Mouse (Mus musculus) lung, adult 10 weeks (tissue): Measurements from ENCODE around the gene Dcst1. TPM values are rescaled to one million over a fixed set of nuclear protein-coding genes. Genes with fewer than 3 reads are reported as not detected.

ENCODE experiments used
- polyA plus RNA-seq: library from polyadenylated mRNA; stranded (reverse); fragments of 350-450 nt; fragmentation: Illumina TruSeq; extraction: RNeasy Lipid Tissue Mini Kit (QIAGEN cat#74804); gene quantifications from one replicate; pipeline ENCODE4 v1.2.3, GENCODE M21; 2014; ENCODE audit warnings: low read depth, low replicate concordance; ENCODE audit not compliant: insufficient read depth

Gene Dcst1
- polyA plus RNA-seq: not detected

GRCm38 (mm10) chr3:89365153-89365485, at the start of gene Dcst1:
Dcst1 (minus strand) TSS chr3:89365253.

GRCm38 (mm10) chr3:89411490-89412393, 46.7 kb upstream of the Dcst1 start, which contains the start of gene Flad1:
Flad1 (minus strand) TSS chr3:89411870.

GRCm38 (mm10) chr3:89402693-89403092, 37.6 kb upstream of the Dcst1 start, which contains the start of gene Lenep:
Lenep (minus strand) TSS chr3:89402793.

GRCm38 (mm10) chr3:89394006-89394893, 29.2 kb upstream of the Dcst1 start, which contains the start of gene Zbtb7b:
Zbtb7b (minus strand) TSS chr3:89394776.

GRCm38 (mm10) chr3:89361675-89362074, 3.4 kb downstream of the Dcst1 start, which contains the start of gene Dcst2:
Dcst2 (plus strand) TSS chr3:89361975.

GRCm38 (mm10) chr3:89349869-89350501, 15.1 kb downstream of the Dcst1 start, which contains the start of gene Adam15:
Adam15 (minus strand) TSS chr3:89349996.

GRCm38 (mm10) chr3:89337721-89338578, 27.1 kb downstream of the Dcst1 start, which contains the start of gene Efna4:
Efna4 (minus strand) TSS chr3:89338028.

GRCm38 (mm10) chr3:89322514-89323165, 42.4 kb downstream of the Dcst1 start, which contains the start of gene Efna3:
Efna3 (minus strand) TSS chr3:89322965.

Other genes starting within 250 kb of the Dcst1 start
- 0.12 TPM for gene Pklr, start 229.1 kb downstream of the Dcst1 start, polyA plus RNA-seq
- gene Hcn3, start 205.1 kb downstream of the Dcst1 start, polyA plus RNA-seq: not detected
- gene Clk2, start 200.5 kb downstream of the Dcst1 start, polyA plus RNA-seq: 24.4 TPM
- 50.9 TPM for gene Scamp3, start 187.8 kb downstream of the Dcst1 start, polyA plus RNA-seq
- 9.9 TPM for gene Fam189b, start 182.1 kb downstream of the Dcst1 start, polyA plus RNA-seq
- gene Gba, start 162.3 kb downstream of the Dcst1 start, polyA plus RNA-seq: 35.5 TPM
- gene Thbs3, start 150.1 kb downstream of the Dcst1 start, polyA plus RNA-seq: 37.7 TPM
- gene Mtx1, start 138.2 kb downstream of the Dcst1 start, polyA plus RNA-seq: 75.1 TPM
- 195 TPM for gene Muc1, start 136.2 kb downstream of the Dcst1 start, polyA plus RNA-seq
- gene Krtcap2, start 119.3 kb downstream of the Dcst1 start, polyA plus RNA-seq: 122 TPM
- gene Trim46, start 118.9 kb downstream of the Dcst1 start, polyA plus RNA-seq: 2.3 TPM
- 220 TPM for gene Dpm3, start 105.9 kb downstream of the Dcst1 start, polyA plus RNA-seq
- gene Slc50a1, start 94.7 kb downstream of the Dcst1 start, polyA plus RNA-seq: 90.4 TPM
- 102 TPM for gene Efna1, start 84.1 kb downstream of the Dcst1 start, polyA plus RNA-seq
- 0.75 TPM for gene Efna3, start 42.3 kb downstream of the Dcst1 start, polyA plus RNA-seq
- gene Efna4, start 27.2 kb downstream of the Dcst1 start, polyA plus RNA-seq: 1.5 TPM
- 109 TPM for gene Adam15, start 15.3 kb downstream of the Dcst1 start, polyA plus RNA-seq
- gene Dcst2, start 3.3 kb downstream of the Dcst1 start, polyA plus RNA-seq: 0.17 TPM
- 20.1 TPM for gene Zbtb7b, start 29.5 kb upstream of the Dcst1 start, polyA plus RNA-seq
- gene Lenep, start 37.5 kb upstream of the Dcst1 start, polyA plus RNA-seq: not detected
- 9.7 TPM for gene Flad1, start 46.6 kb upstream of the Dcst1 start, polyA plus RNA-seq
- 11.5 TPM for gene Cks1b, start 53.1 kb upstream of the Dcst1 start, polyA plus RNA-seq
- gene Shc1, start 53.2 kb upstream of the Dcst1 start, polyA plus RNA-seq: 31.8 TPM
- 31.0 TPM for gene Pygo2, start 65.0 kb upstream of the Dcst1 start, polyA plus RNA-seq
- 39.9 TPM for gene Pbxip1, start 71.5 kb upstream of the Dcst1 start, polyA plus RNA-seq
- 67.9 TPM for gene Pmvk, start 89.3 kb upstream of the Dcst1 start, polyA plus RNA-seq
- 1.2 TPM for gene Kcnn3, start 154.9 kb upstream of the Dcst1 start, polyA plus RNA-seq